Mouse (Mus musculus) embryonic facial prominence, embryonic 10.5 days (tissue): ENCODE results near the gene Chchd10. TPM values are rescaled to one million over a fixed set of nuclear protein-coding genes. Genes with fewer than 3 reads are reported as not detected.

Source experiments
- polyA plus RNA-seq: library from polyadenylated mRNA; unstranded; fragments of >200 nt; fragmentation: Nextera tagmentation; extraction: Ambion mirVana; gene quantifications from 2 replicates; pipeline ENCODE4 v1.2.1, GENCODE M21; 2016

Chchd10 gene
- polyA plus RNA-seq, 1 experiment from 2014 or later, result 9.6 TPM

Other genes starting within 250 kb of the Chchd10 start
- 32.5 and 39.0 TPM in 2 replicates for gene Cabin1, start 168.8 kb upstream of the Chchd10 start, polyA plus RNA-seq
- 93.8 and 103 TPM in 2 replicates for gene Ddt, start 159.7 kb upstream of the Chchd10 start, polyA plus RNA-seq
- gene Gm20441, start 152.2 kb upstream of the Chchd10 start, polyA plus RNA-seq, result not detected in 2 replicates
- gene Gstt3, start 151.7 kb upstream of the Chchd10 start, polyA plus RNA-seq, result 2.4 and 4.3 TPM in 2 replicates
- gene Gstt1, start 134.5 kb upstream of the Chchd10 start, polyA plus RNA-seq, result 3.0 and 4.3 TPM in 2 replicates
- 0.21 TPM in 1 of 2 replicates, not detected in the other for gene Gstt4, start 110.6 kb upstream of the Chchd10 start, polyA plus RNA-seq
- gene Gstt2, start 95.7 kb upstream of the Chchd10 start, polyA plus RNA-seq, result 6.8 and 8.5 TPM in 2 replicates
- 3,361 and 3,650 TPM in 2 replicates for gene Mif, start 72.9 kb upstream of the Chchd10 start, polyA plus RNA-seq
- 2.3 and 3.0 TPM in 2 replicates for gene Derl3, start 39.7 kb upstream of the Chchd10 start, polyA plus RNA-seq
- 284 and 291 TPM in 2 replicates for gene Smarcb1, start 11.5 kb upstream of the Chchd10 start, polyA plus RNA-seq
- 36.7 and 46.4 TPM in 2 replicates for gene Mmp11, start 3.4 kb downstream of the Chchd10 start, polyA plus RNA-seq
- 0.29 and 0.56 TPM in 2 replicates for gene Gm867, start 7.5 kb downstream of the Chchd10 start, polyA plus RNA-seq
- gene Vpreb3, start 9.9 kb downstream of the Chchd10 start, polyA plus RNA-seq, result 0.42 and 1.1 TPM in 2 replicates
- gene Gm5134, start 21.4 kb downstream of the Chchd10 start, polyA plus RNA-seq, result 0.10 TPM in 1 of 2 replicates, not detected in the other
- gene Zfp280b, start 99.5 kb downstream of the Chchd10 start, polyA plus RNA-seq, result 38.4 and 41.2 TPM in 2 replicates
- gene Slc5a4b, start 177.8 kb downstream of the Chchd10 start, polyA plus RNA-seq, result not detected in 2 replicates
- gene Slc5a4a, start 214.3 kb downstream of the Chchd10 start, polyA plus RNA-seq, result not detected in 2 replicates